Mouse (Mus musculus) forebrain, embryonic 10.5 days (tissue): ENCODE data around the gene Ngp. TPM values are rescaled to one million over a fixed set of nuclear protein-coding genes. Genes with fewer than 3 reads are reported as not detected.
"Not testable (repeated sequence)": the region's sequence is repeated elsewhere in the genome, so short reads cannot be mapped to it uniquely, and the experiment has no call there.

ENCODE experiments used
- DNase-seq: peaks from one replicate; pipeline ENCODE4 v3.0.0-alpha.2; 2017; ENCODE audit warnings: low spot score; ENCODE audit errors: extremely low spot score
- H3K27ac ChIP-seq: fragments of 300-500 bp; sonication (generic); 2 replicates; pipeline ENCODE4 v1.5.1; 2016; ENCODE audit warnings: mild to moderate bottlenecking
- H3K27me3 ChIP-seq: fragments of 300-500 bp; sonication (generic); 2 replicates; pipeline ENCODE4 v1.6.1; 2016; ENCODE audit warnings: mild to moderate bottlenecking; ENCODE audit not compliant: poor library complexity, severe bottlenecking
- H3K36me3 ChIP-seq: fragments of 300-500 bp; sonication (generic); replicated peaks from 2 replicates; pipeline ENCODE4 v1.6.1; 2016; ENCODE audit warnings: mild to moderate bottlenecking, moderate library complexity
- H3K4me1 ChIP-seq: fragments of 300-500 bp; sonication (generic); 2 replicates; pipeline ENCODE4 v1.6.1; 2016
- H3K4me3 ChIP-seq: fragments of 300-500 bp; sonication (generic); 2 replicates; pipeline ENCODE4 v1.5.1; 2016; ENCODE audit warnings: mild to moderate bottlenecking, moderate library complexity
- H3K9me3 ChIP-seq: fragments of 300-500 bp; sonication (generic); 2 replicates; pipeline ENCODE4 v1.6.1; 2016; ENCODE audit warnings: mild to moderate bottlenecking, moderate library complexity
- WGBS: fragments of 180-500 bp; shearing (Covaris S2); methylation state at CpG from one replicate; pipeline ENCODE4 v1.1.7; 2016; 5-methylcytosine and 5-hydroxymethylcytosine counted together
- polyA plus RNA-seq: library from polyadenylated mRNA; unstranded; fragments of >200 nt; fragmentation: Nextera tagmentation; extraction: Ambion mirVana; gene quantifications from 2 replicates; pipeline ENCODE4 v1.2.1, GENCODE M21; 2016

Ngp gene
- not detected in 2 replicates for polyA plus RNA-seq

DNA sequence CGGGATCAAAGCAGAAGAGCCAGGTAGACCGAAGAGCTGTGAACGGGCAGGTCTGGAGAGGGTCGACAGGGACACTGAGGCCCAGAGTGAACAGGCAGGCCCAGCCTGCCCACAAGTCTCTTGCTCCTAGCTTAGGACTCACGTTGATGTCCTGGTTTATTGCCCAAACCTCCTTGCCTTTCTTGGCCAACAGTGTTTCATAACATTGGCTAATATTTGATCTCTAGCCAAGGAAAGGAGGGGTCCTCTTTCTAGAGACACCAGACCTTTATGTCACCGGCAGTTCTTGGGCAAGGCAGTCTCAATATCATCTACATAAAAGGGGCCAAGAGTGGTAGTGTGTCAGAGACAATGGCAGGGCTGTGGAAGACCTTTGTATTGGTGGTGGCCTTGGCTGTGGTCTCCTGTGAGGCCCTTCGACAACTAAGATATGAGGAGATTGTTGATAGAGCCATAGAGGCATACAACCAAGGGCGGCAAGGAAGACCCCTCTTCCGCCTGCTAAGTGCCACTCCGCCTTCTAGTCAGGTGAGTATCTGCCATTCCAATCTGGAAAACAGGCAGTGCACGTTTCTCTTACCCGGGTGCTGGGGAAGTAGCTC, at the start of gene Ngp:
Gene Ngp (plus strand): TSS at position 237 of the 602 bp plus-strand sequence.
- Histone ChIP-seq H3K4me3 (no peak within 1 kb of the TSS), H3K9me3 (no peaks in the 10 kb centered on the region), H3K36me3 (no peaks in the 10 kb centered on the region), H3K27me3 (no peaks in the 10 kb centered on the region), H3K4me1 (no peaks in the 10 kb centered on the region), H3K27ac (no peak within 1 kb of the TSS)
- WGBS = 91% methylated on average over 12 of the region's 12 CpGs
- no peak for DNase-seq

DNA sequence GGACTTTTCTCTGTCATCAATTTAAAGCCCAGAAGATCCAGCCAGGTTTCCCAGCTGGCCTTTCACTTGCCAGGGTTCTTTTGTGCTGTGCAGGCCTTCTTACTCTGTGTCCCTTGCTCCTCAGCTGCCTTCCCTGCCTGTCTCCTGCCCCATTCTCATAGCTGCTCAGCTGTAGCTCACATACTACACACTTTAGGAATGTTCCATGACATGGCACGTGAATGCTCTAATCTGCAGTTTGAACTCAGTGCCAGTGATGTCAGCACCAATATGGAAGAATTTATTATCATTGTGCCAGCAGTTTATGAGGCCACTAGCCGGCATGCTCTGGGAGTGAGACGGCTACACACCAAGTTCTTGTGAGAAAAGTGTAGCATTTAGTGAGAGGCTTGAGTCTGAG, 49.7 kb upstream of the Ngp start:
- no peak for DNase-seq
- WGBS = 91% methylated on average over 3 of the region's 3 CpGs
- Histone ChIP-seq H3K27me3 (no peaks in the 10 kb centered on the region), H3K4me1 (peaks cover 6% of the 10 kb centered on the region), H3K27ac (no peak overlapping the region), H3K9me3 (no peaks in the 10 kb centered on the region), H3K36me3 (peaks cover 71% of the 10 kb centered on the region), H3K4me3 (no peak overlapping the region)

DNA sequence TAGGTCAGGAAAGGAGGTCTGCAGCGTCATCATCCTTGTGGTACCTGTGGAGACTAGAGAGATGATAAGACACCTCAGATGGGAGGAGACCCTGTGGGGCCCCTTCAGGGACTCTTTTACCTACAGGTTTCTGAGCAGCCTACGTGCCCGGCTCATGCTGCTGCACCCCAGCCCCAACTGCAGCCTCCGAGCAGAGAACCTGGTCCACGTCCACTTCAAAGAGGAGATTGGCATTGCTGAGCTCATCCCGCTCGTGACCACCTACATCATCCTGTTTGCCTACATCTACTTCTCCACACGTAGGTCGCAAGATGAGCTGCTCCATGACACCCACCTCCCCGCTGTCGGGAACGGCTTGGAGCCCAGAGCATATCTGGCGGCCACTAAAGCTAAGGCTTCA, 45.7 kb upstream of the Ngp start:
- no peak for DNase-seq
- Histone ChIP-seq H3K27me3 (no peaks in the 10 kb centered on the region), H3K27ac (no peak overlapping the region), H3K9me3 (no peaks in the 10 kb centered on the region), H3K4me1 (no peaks in the 10 kb centered on the region), H3K4me3 (no peak overlapping the region), H3K36me3 (peaks cover 74% of the 10 kb centered on the region)
- 95% methylated on average over 13 of the region's 13 CpGs for WGBS

DNA sequence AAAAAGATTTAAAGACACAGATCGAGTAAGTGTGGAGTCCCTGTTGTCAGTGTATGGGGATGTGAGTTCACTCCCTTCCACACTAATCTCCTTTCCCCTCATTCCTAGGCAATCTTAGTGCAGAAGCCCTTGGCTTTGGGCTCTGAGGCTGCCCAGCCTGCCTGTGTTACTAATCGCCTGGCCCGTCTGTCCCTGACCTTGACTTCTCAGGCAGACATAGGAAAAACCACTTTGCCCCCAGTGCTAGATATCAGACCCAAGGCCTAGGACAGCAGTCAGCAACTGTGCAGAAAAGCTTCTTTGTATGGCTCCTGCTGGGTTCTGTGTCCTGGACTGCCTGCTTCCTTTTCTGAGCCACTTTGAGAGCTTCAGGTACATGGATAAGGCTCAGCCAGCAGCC, 43.9 kb upstream of the Ngp start:
- H3K36me3 ChIP-seq = peaks cover 88% of the 10 kb centered on the region
- H3K27ac ChIP-seq = no peak overlapping the region
- H3K4me3 ChIP-seq = no peak overlapping the region
- H3K9me3 ChIP-seq = no peaks in the 10 kb centered on the region
- peaks cover 4% of the 10 kb centered on the region; the same call in 1 of the 2 replicates for H3K4me1 ChIP-seq
- DNase-seq = no peak
- WGBS = 94% methylated on average over 3 of the region's 3 CpGs
- H3K27me3 ChIP-seq = no peaks in the 10 kb centered on the region

DNA sequence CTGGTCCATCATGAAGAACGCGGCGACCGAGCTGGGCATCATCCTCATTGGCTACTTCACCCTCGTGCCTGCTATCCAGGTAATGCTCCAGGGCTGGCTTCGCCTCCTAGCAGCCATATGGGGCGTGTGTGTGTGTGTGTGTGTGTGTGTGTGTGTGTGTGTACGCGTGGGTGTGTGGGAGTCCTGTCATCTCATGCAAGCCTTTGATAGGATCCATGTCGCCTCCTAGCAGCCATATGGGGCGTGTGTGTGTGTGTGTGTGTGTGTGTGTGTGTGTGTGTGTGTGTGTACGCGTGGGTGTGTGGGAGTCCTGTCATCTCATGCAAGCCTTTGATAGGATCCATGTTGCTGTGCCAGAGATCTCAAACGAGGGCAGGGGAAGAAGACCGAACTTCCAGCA, 41.9 kb upstream of the Ngp start:
- not testable (repeated sequence) for H3K4me1 ChIP-seq, H3K27ac ChIP-seq, H3K4me3 ChIP-seq, H3K9me3 ChIP-seq, DNase-seq, H3K27me3 ChIP-seq
- H3K36me3 ChIP-seq = peaks cover 99% of the 10 kb centered on the region
- 89% methylated on average over 15 of the region's 15 CpGs for WGBS

DNA sequence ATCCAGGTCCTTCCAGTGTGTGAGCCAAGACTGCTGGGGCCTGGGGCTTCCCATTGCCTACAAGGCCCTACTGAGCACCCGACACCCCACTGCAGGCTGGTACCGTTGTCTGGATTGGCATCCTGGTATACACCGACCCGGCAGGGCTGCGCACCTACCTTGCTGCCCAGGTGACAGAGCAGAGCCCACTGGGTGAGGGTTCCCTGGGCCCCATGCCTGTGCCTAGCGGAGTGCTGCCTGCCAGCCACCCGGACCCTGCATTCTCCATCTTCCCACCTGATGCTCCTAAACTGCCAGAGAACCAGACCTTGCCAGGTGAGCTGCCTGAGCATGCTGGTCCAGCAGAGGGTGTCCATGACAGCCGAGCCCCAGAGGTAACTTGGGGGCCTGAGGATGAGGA, 40.2 kb upstream of the Ngp start:
- Histone ChIP-seq H3K27me3 (no peaks in the 10 kb centered on the region), H3K4me3 (no peak overlapping the region), H3K36me3 (peaks cover 99% of the 10 kb centered on the region), H3K4me1 (peaks cover 7% of the 10 kb centered on the region; the same call in 1 of the 2 replicates), H3K9me3 (no peaks in the 10 kb centered on the region), H3K27ac (no peak overlapping the region)
- no peak for DNase-seq
- 97% methylated on average over 8 of the region's 8 CpGs for WGBS

DNA sequence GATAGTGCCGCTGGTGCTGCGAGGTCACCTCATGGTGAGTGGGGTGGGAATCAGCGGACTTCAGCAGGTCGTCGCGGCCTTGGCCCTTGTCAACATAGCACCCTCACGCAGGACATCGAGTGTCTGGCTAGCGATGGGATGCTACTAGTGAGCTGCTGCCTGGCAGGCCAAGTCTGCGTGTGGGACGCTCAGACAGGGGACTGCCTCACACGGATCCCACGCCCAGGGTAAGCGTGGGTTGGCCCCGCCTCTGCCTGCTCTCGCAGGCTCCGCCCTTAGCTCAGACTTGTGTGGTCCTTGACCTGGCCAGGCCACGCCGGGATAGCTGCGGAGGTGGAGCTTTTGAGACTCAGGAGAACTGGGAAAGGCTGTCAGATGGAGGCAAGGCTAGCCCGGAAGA, 38.9 kb upstream of the Ngp start:
- Histone ChIP-seq H3K4me3 (no peak overlapping the region), H3K27ac (no peak overlapping the region), H3K4me1 (peaks cover 7% of the 10 kb centered on the region; the same call in 1 of the 2 replicates), H3K9me3 (no peaks in the 10 kb centered on the region), H3K36me3 (peaks cover 99% of the 10 kb centered on the region), H3K27me3 (no peaks in the 10 kb centered on the region)
- DNase-seq = no peak
- WGBS = 41% methylated on average over 21 of the region's 21 CpGs

DNA sequence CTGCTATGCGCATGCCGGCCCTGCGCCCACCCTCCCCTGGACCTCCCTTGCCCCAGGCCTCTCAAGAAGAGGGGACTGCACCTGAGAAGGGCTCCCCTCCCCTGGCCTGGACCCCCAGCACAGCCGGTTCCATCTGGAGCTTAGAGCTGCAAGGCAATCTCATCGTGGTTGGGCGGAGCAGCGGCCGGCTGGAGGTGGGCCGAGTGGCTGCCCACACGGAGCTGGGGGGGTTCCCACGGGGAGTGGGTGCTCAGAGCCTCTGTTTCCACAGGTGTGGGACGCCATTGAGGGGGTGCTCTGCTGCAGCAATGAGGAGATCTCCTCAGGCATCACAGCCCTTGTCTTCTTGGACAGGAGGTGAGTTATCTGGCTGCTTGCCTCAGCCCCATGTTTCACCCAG, 38.3 kb upstream of the Ngp start:
- DNase-seq = no peak
- Histone ChIP-seq H3K9me3 (no peaks in the 10 kb centered on the region), H3K36me3 (peaks cover 99% of the 10 kb centered on the region), H3K4me1 (peaks cover 7% of the 10 kb centered on the region; the same call in 1 of the 2 replicates), H3K27ac (no peak overlapping the region), H3K27me3 (no peaks in the 10 kb centered on the region), H3K4me3 (no peak overlapping the region)
- WGBS = 85% methylated on average over 12 of the region's 12 CpGs

DNA sequence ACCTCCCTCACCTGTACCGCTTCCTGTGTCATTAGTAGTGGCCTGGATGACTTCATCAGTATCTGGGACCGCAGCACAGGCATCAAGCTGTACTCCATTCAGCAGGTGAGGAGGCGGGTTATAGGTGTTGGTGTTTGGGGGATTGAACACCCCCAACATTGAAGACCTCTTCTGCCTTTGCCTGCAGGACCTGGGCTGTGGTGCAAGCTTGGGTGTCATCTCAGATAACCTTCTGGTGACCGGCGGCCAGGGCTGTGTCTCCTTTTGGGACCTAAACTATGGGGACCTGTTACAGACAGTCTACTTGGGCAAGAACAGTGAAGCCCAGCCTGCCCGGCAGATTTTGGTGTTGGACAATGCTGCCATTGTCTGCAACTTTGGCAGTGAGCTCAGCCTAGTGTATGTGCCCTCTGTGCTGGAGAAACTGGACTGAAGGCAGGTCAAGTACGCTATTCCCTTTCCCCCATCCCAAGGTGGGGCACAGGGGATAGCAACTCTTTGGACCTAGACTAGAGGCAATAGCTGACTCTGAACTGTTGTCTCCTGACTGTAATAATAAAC, 35.1 kb upstream of the Ngp start:
- Histone ChIP-seq H3K4me3 (no peak overlapping the region), H3K9me3 (no peaks in the 10 kb centered on the region), H3K4me1 (peaks cover 7% of the 10 kb centered on the region; the same call in 1 of the 2 replicates), H3K27ac (no peak overlapping the region), H3K36me3 (peaks cover 99% of the 10 kb centered on the region), H3K27me3 (no peaks in the 10 kb centered on the region)
- no peak for DNase-seq
- 89% methylated on average over 7 of the region's 7 CpGs for WGBS

DNA sequence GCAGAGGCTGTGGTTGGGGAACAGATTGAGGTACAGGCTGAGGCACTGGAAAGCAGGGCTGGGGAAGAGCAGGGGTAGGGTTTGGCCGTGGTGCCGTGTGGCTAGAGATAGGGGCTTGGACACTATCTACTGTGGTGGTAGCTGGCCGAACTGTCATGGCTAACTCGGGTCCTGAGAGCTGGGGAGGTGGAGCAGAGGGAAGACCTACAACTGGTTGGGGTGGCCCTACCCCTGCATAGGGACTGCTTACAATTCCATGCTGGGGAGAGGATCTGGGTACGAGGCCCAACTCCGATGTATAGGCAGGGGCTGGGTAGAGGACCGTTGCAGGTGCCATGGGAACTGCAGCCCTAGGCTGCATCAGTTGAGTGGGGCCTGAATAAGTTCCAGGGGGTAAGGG, 31.5 kb upstream of the Ngp start:
- DNase-seq = no peak
- Histone ChIP-seq H3K27ac (no peak overlapping the region), H3K4me3 (no peak overlapping the region), H3K27me3 (no peaks in the 10 kb centered on the region), H3K4me1 (no peaks in the 10 kb centered on the region), H3K36me3 (peaks cover 100% of the 10 kb centered on the region), H3K9me3 (no peaks in the 10 kb centered on the region)
- 91% methylated on average over 7 of the region's 7 CpGs for WGBS

DNA sequence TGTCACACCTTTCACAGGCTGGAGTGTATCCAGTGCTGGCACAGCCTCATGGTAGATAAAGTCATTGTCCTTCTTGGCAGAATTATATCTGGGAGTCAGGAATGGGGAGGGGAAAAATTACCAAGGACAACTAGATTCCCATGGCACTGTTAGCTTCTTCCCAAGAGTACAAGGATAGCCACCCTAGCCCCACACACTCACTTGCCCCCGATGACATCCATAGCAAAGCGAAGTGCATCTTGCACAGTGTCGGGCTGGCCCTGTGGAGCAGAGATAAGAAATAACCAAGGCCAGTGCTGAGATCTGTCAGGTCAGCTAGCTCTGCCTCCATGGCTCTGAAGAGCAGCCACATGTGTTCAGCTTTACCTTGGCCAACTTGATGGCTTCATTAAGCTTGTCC, 28.7 kb upstream of the Ngp start:
- Histone ChIP-seq H3K4me1 (no peaks in the 10 kb centered on the region), H3K27me3 (no peaks in the 10 kb centered on the region), H3K9me3 (no peaks in the 10 kb centered on the region), H3K4me3 (no peak overlapping the region), H3K36me3 (peaks cover 99% of the 10 kb centered on the region), H3K27ac (no peak overlapping the region)
- no peak for DNase-seq
- 98% methylated on average over 3 of the region's 3 CpGs for WGBS

DNA sequence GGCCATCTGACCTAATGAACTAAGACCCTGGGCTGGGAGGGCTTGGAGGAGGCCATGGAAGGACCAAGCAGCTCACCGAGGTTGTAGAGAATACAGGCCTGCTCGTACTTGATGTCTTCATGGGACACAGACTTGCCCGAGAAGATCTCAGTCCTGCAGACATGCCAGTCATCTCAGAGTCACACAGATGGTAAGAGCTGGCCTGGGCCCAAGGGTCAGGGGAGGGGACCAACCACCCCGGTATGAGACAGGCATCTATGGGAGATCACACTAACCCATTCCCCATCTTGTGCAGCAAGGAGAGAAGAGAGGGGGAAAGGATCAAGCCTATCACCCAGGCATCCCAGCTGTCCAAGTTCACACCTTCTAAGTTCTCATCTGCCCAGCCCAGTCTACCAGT, 26.3 kb upstream of the Ngp start:
- WGBS = 86% methylated on average over 4 of the region's 4 CpGs
- H3K27ac ChIP-seq = no peak overlapping the region

DNA sequence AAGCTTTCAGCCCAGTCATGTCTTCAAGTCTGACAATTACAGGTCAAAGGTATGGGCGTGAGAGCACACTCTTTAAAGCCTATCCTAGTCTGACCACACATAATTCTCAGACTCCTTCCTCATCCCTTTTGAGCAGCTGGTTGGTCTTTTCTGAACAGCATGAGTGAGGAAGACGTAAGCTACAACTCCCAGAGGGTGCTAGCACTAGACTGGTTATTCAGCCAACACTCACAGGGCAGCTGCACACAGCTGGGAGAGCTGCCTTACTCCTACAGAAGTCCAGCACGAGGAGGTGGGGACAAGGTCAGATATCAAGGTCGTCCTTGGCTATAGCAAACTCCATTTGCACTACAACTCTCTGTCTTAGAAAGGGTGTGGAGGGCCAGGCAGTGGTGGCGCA, 18.9 kb upstream of the Ngp start:
- Histone ChIP-seq H3K4me1 (peaks cover under 1% of the 10 kb centered on the region; the same call in 1 of the 2 replicates), H3K27ac (no peak overlapping the region), H3K27me3 (no peaks in the 10 kb centered on the region), H3K4me3 (no peak overlapping the region), H3K9me3 (no peaks in the 10 kb centered on the region), H3K36me3 (peaks cover 68% of the 10 kb centered on the region)
- WGBS = 89% methylated on average over 5 of the region's 5 CpGs
- DNase-seq = no peak

More for the DNA sequence above, 26.3 kb upstream of the Ngp start:
- Histone ChIP-seq H3K4me3 (no peak overlapping the region), H3K27me3 (no peaks in the 10 kb centered on the region), H3K9me3 (no peaks in the 10 kb centered on the region), H3K4me1 (no peaks in the 10 kb centered on the region), H3K36me3 (peaks cover 94% of the 10 kb centered on the region)
- DNase-seq = no peak
